Mouse (Mus musculus) midbrain, embryonic 16.5 days (tissue): ENCODE results near the gene Zfp629. TPM values are rescaled to one million over a fixed set of nuclear protein-coding genes. Genes with fewer than 3 reads are reported as not detected.

Experiments
- ATAC-seq: fragments of 200-750 bp; cut with Nextera tagmentation; 2 replicates; pipeline ENCODE4 v1.8.0; 2017; ENCODE audit warnings: moderate TSS enrichment
- H3K27ac ChIP-seq: fragments of 300-500 bp; sonication (generic); 2 replicates; pipeline ENCODE4 v1.5.1; 2014; ENCODE audit warnings: mild to moderate bottlenecking, low read length, mixed read lengths
- H3K27me3 ChIP-seq: fragments of 300-500 bp; sonication (generic); 2 replicates; pipeline ENCODE4 v1.6.1; 2014; ENCODE audit warnings: low read depth, low read length, mixed read lengths; ENCODE audit not compliant: control insufficient read depth, insufficient read depth
- H3K36me3 ChIP-seq: fragments of 300-500 bp; sonication (generic); 2 replicates; pipeline ENCODE4 v1.6.1; 2014; ENCODE audit warnings: mild to moderate bottlenecking, low read length, moderate library complexity, mixed read lengths; ENCODE audit not compliant: control insufficient read depth, insufficient read depth
- H3K4me1 ChIP-seq: fragments of 300-500 bp; sonication (generic); 2 replicates; pipeline ENCODE4 v1.6.1; 2014; ENCODE audit warnings: mild to moderate bottlenecking, low read length, mixed read lengths; ENCODE audit not compliant: control insufficient read depth, insufficient read depth
- H3K4me2 ChIP-seq: fragments of 300-500 bp; sonication (generic); 2 replicates; pipeline ENCODE4 v1.6.1; 2014; ENCODE audit warnings: mild to moderate bottlenecking, low read length, mixed read lengths
- H3K4me3 ChIP-seq: fragments of 300-500 bp; sonication (generic); 2 replicates; pipeline ENCODE4 v1.5.1; 2014; ENCODE audit warnings: low read depth, mild to moderate bottlenecking, low read length, moderate library complexity, mixed read lengths
- H3K9ac ChIP-seq: fragments of 300-500 bp; sonication (generic); 2 replicates; pipeline ENCODE4 v1.6.1; 2014; ENCODE audit warnings: low read depth, low read length, mixed read lengths
- H3K9me3 ChIP-seq: fragments of 300-500 bp; sonication (generic); replicated peaks from 2 replicates; pipeline ENCODE4 v1.6.1; 2014; ENCODE audit warnings: mild to moderate bottlenecking, low read length, mixed read lengths; ENCODE audit not compliant: control insufficient read depth, poor library complexity, severe bottlenecking
- WGBS: fragments of 180-500 bp; shearing (Covaris S2); extraction: QIAGEN DNeasy Blood & Tissue Kit; methylation state at CpG from one replicate; pipeline ENCODE4 v1.1.7; 2014; 5-methylcytosine and 5-hydroxymethylcytosine counted together
- polyA plus RNA-seq: library from polyadenylated mRNA; unstranded; fragments of >200 nt; fragmentation: Nextera tagmentation; extraction: Ambion mirVana; gene quantifications from 2 replicates; pipeline ENCODE4 v1.2.1, GENCODE M21; 2015

The Zfp629 gene
- polyA plus RNA-seq, 1 experiment from 2014 or later: 18.3 TPM

DNA sequence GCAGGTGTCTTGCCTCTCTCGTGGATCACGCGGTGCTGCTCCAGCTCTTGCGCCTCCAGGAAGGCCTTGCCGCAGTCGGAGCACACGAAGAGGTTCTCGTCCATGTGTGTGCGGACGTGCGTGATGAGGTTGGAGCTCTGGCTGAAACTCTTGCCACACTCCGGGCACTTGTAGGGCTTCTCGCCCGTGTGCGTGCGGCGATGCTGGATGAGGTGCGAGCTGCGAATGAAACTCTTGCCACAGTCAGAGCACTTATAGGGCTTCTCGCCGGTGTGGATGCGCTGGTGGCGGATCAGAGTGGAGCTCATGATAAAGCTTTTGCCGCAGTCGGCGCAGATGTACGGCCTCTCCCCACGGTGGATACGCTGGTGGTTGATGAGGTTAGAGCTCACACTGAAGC lies 4.6 kb downstream of the Zfp629 start:
- Histone ChIP-seq H3K4me3 (no peak overlapping the region), H3K4me1 (peaks cover 11% of the 10 kb centered on the region), H3K27ac (no peak overlapping the region), H3K4me2 (no peak overlapping the region), H3K27me3 (no peaks in the 10 kb centered on the region), H3K9ac (no peak overlapping the region), H3K9me3 (no peaks in the 10 kb centered on the region), H3K36me3 (peaks cover 33% of the 10 kb centered on the region)
- no peak for ATAC-seq
- WGBS: 96% methylated on average over 29 of the region's 29 CpGs

DNA sequence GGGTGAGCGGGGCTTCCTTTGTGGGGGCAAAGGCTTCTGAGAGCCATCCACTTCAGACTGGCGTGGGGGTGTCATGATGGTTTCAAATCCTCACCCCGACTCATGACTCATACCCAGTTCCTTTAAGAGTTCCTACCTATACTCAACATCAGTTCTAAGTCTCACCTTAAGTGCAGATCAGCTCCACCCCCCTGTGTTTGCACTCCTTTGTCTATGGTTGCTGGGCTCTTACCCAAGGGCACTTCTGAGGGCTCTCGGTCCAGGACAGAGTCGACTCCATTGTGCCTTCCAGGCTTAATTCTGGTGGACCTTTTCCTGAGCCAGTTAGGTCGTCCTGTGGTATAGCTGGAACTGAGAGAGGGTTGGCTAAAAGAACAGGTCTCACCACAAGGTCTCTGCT lies 8.4 kb downstream of the Zfp629 start:
- no peak overlapping the region for H3K4me3 ChIP-seq
- WGBS: 90% methylated on average over 6 of the region's 6 CpGs
- peaks cover 36% of the 10 kb centered on the region for H3K36me3 ChIP-seq

DNA sequence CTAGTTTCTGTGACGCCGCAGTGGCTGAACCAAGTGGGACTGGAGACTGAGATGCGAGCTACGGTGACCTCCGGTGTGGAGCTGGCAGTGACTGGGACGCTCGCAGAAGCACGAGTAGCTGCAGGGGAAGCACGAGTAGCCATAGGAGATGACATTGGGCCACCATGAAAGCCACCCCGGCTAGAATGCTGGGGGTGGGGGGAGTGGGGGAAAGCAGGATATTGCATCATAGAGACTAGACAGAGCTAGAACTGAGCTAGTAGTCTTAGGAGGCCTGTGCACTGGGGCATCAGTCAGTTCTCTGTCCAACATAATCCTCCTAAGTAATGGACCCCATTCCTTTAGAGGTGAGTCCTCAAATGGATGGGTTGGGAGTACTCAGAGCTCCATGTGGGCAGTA lies 11.3 kb downstream of the Zfp629 start:
- no peak overlapping the region for H3K4me2 ChIP-seq
- ATAC-seq: no peak
- no peak overlapping the region for H3K9ac ChIP-seq
- no peaks in the 10 kb centered on the region for H3K9me3 ChIP-seq
- H3K4me1 ChIP-seq: no peaks in the 10 kb centered on the region
- no peak overlapping the region for H3K4me3 ChIP-seq
- H3K27me3 ChIP-seq: no peaks in the 10 kb centered on the region
- WGBS: 93% methylated on average over 10 of the region's 10 CpGs
- peaks cover 14% of the 10 kb centered on the region for H3K36me3 ChIP-seq
- H3K27ac ChIP-seq: no peak overlapping the region

More for the DNA sequence above, 8.4 kb downstream of the Zfp629 start:
- ATAC-seq: no peak
- Histone ChIP-seq H3K27ac (no peak overlapping the region), H3K4me2 (no peak overlapping the region), H3K4me1 (no peaks in the 10 kb centered on the region), H3K9me3 (no peaks in the 10 kb centered on the region), H3K9ac (no peak overlapping the region), H3K27me3 (no peaks in the 10 kb centered on the region)

DNA sequence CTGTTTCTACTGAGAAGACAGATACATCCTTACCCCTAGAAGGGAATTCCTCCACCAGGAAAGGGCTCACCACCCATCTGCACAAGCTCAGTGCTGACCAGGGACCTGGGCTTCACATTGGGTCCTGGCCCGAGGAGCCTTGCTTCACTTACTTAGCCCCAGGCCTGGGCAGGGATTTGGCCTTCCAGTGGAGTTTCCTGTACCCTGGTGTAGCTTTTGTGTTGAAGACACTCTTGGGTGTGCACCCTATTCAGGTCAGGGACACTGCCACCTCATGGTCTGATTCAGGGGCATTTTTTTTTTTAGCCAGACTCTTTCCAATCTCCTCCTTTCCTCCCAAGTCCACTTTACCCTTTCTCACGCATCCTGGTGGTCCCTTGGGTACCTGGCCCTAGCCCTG lies 12.7 kb downstream of the Zfp629 start:
- WGBS: 88% methylated on average over 2 of the region's 2 CpGs
- Histone ChIP-seq H3K4me2 (no peak overlapping the region), H3K4me3 (no peak overlapping the region), H3K27me3 (no peaks in the 10 kb centered on the region), H3K4me1 (no peaks in the 10 kb centered on the region), H3K9ac (no peak overlapping the region), H3K9me3 (no peaks in the 10 kb centered on the region), H3K36me3 (peaks cover 14% of the 10 kb centered on the region), H3K27ac (no peak overlapping the region)
- ATAC-seq: no peak

DNA sequence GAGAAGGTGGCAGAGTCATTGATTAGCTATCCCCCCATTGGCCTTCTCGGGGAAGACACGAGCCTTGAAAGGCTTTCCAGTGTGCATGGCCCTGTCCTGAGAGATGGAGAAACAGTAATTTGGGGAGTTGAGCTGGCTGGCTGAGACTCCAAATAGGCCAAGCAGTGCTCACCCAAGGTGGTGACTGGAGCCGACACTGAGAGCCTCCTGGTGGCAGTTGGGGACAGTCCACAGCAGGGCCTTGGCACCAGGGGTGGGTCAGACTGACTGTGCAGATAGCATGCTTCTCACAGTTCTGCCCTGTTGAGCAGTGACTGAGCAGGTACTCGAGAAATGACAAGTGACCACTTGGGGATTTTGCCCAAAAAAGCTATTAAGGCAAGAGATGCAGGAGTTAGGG lies 13.9 kb downstream of the Zfp629 start:
- Histone ChIP-seq H3K4me3 (no peak overlapping the region), H3K27me3 (no peaks in the 10 kb centered on the region), H3K36me3 (peaks cover 26% of the 10 kb centered on the region), H3K4me2 (no peak overlapping the region), H3K9ac (no peak overlapping the region), H3K4me1 (no peaks in the 10 kb centered on the region), H3K27ac (no peak overlapping the region), H3K9me3 (no peaks in the 10 kb centered on the region)
- 90% methylated on average over 4 of the region's 4 CpGs for WGBS
- no peak for ATAC-seq

DNA sequence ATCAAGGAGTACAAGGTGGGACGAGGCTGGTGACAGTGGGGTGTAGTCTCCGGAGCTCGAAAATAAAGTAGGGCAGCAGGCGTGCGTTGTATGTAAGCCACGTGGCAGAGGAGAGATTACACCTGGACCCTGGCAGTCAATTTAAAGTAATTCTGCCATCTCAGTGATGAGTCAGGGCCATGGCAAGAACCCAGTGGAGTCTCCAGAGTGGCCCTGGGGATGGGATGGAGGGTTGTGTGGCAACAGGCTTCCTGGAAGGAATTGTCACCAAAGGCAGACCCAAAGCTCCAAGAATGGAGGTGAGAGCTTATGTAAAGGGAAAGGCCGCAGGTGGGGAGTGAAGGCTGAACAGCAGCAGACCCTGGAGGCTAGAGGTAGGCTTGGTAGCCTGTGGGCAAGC lies 15.0 kb downstream of the Zfp629 start:
- WGBS: 98% methylated on average over 7 of the region's 7 CpGs
- Histone ChIP-seq H3K9me3 (no peaks in the 10 kb centered on the region), H3K36me3 (peaks cover 37% of the 10 kb centered on the region), H3K9ac (no peak overlapping the region), H3K4me3 (no peak overlapping the region), H3K4me1 (no peaks in the 10 kb centered on the region), H3K27ac (no peak overlapping the region), H3K27me3 (no peaks in the 10 kb centered on the region), H3K4me2 (no peak overlapping the region)
- ATAC-seq: no peak

DNA sequence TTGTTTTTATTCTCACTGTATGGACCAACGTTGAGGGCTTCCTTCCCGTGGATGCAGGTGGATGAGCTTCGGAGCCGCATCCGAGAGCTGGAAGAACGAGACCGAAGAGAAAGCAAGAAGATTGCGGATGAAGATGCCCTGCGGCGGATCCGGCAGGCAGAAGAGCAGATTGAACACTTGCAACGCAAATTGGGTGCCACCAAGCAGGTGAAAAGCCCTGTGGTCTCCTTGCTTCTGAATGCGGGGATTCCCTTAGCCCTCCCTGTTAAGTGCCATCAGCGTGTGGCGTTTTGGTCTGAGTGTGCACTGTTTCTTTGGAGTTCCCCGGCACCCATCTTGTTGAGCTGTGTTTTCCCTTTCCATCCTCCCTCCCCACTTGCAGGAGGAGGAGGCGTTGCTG lies 18.9 kb downstream of the Zfp629 start:
- no peak overlapping the region for H3K9ac ChIP-seq
- H3K27ac ChIP-seq: no peak overlapping the region
- ATAC-seq: no peak
- H3K4me1 ChIP-seq: no peaks in the 10 kb centered on the region
- WGBS: 97% methylated on average over 17 of the region's 17 CpGs
- no peak overlapping the region for H3K4me2 ChIP-seq
- H3K27me3 ChIP-seq: no peaks in the 10 kb centered on the region
- no peak overlapping the region for H3K4me3 ChIP-seq
- H3K36me3 ChIP-seq: peaks cover 63% of the 10 kb centered on the region
- no peaks in the 10 kb centered on the region for H3K9me3 ChIP-seq

DNA sequence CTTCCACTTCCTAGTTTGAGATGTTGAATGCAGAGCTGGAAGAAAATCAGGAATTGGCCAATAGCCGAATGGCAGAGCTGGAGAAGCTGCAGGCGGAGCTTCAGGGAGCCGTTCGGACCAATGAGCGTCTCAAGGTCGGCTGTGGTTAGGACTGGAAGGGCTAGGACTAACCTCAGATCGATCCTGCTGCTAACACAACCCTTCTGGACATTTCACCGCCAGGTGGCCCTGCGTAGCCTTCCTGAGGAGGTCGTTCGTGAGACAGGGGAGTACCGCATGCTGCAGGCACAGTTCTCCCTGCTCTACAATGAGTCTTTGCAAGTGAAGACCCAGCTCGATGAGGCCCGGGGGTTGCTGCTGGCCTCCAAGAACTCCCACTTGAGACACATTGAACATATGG lies 23.0 kb downstream of the Zfp629 start:
- Histone ChIP-seq H3K27me3 (no peaks in the 10 kb centered on the region), H3K9me3 (no peaks in the 10 kb centered on the region), H3K4me2 (no peak overlapping the region), H3K9ac (no peak overlapping the region), H3K36me3 (peaks cover 66% of the 10 kb centered on the region), H3K27ac (no peak overlapping the region), H3K4me1 (peaks cover 9% of the 10 kb centered on the region), H3K4me3 (no peak overlapping the region)
- 92% methylated on average over 14 of the region's 14 CpGs for WGBS
- no peak for ATAC-seq

DNA sequence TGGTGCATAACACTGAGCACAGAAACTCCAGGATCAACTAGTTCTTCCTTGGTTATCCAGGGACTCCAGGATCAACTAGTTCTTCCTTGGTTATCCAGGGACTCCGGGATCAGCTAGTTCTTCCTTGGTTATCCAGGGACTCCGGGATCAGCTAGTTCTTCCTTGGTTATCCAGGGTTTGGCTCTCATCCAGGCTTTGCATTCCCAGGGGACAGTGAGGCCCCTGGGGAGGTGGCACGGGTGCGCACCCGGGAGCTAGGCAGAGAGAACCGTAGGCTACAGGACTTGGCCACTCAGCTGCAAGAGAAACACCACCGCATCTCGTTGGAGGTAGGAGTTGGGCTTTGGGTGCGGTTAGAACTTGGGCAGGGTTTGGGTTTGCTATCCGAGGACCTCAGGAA lies 24.5 kb downstream of the Zfp629 start:
- ATAC-seq: no peak
- Histone ChIP-seq H3K36me3 (peaks cover 51% of the 10 kb centered on the region), H3K9ac (no peak overlapping the region), H3K27ac (no peak overlapping the region), H3K4me1 (peaks cover 16% of the 10 kb centered on the region), H3K4me3 (no peak overlapping the region), H3K9me3 (no peaks in the 10 kb centered on the region), H3K4me2 (no peak overlapping the region), H3K27me3 (no peaks in the 10 kb centered on the region)
- WGBS: 96% methylated on average over 10 of the region's 10 CpGs

DNA sequence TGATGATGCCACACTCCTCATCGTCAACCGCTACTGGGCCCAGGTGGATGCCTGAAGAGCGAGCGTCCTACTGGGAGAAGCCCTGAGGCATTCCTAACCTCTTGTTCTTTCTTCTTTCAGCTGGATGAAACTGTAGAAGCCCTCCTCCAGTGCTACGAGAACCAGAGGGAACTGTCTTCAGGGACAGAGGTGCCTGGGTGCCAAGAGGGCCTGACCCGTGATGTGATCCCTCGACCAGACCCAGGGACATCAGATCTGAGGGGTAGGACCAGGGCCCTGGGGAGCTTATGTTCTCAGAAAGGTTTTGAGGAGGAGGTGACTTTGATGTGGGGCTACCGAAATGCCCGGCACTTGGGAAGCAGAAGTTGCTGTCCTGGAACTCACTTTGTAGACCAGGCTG lies 26.0 kb downstream of the Zfp629 start:
- H3K4me2 ChIP-seq: peak overlapping the region; percentile 96
- no peak overlapping the region for H3K27ac ChIP-seq
- no peak overlapping the region; the same call in 1 of the 2 replicates for H3K4me3 ChIP-seq
- peaks cover 16% of the 10 kb centered on the region for H3K4me1 ChIP-seq
- H3K27me3 ChIP-seq: no peaks in the 10 kb centered on the region
- no peak overlapping the region for H3K9ac ChIP-seq
- ATAC-seq: no peak
- WGBS: 93% methylated on average over 9 of the region's 9 CpGs
- peaks cover 42% of the 10 kb centered on the region for H3K36me3 ChIP-seq
- no peaks in the 10 kb centered on the region for H3K9me3 ChIP-seq
